Mouse (Mus musculus) MEL-GATA-1-ER (cell line): ENCODE results near the gene Exosc3.

ENCODE experiments used
- DNase-seq: peaks from one replicate; pipeline ENCODE4 v3.0.0-alpha.2; 2012; ENCODE audit warnings: low read depth; ENCODE audit errors: extremely low read depth

Exosc3 gene

DNA sequence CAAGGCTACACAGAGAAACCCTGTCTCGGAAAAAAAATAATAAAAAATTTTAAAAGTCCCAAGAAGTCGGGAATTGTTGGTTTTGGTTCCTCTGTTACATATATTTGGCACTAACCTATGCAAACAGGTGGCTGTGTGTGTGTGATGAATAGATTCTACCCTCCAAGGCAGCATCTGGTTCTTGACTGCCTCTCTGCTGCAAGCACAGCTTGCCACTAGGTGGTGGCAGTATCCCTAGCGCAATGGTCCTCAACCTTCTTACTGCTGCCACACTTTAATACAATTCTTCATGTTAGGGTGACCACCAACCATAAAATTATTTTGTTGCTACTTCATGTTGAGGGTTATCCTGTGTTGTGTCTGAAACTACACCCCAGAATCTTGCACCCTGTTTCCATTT, 56.2 kb downstream of the Exosc3 start:
- no peak for DNase-seq

GRCm38 (mm10) chr4:45279981-45280548, 62.5 kb downstream of the Exosc3 start:
- DNase-seq, result no peak

DNA sequence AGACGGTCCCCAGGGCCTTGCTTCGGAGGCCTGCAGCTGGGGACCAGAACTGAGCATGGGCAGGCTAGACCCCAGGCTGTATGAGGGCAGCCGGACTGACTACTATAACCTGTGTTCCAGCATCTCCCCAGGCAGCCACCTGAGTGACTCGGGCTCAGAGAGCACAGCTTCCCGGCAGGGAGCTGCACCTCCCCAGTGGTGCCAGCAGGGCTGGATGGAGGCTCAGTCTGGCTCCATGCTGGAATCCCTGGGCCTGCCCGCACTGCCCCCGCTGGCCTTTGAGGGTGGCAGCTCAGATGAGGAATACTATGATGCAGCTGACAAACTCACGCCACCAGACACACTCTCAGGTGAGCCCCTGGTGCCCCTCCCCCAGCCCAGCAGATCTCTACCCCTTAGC, 63.2 kb downstream of the Exosc3 start:
- no peak for DNase-seq

DNA sequence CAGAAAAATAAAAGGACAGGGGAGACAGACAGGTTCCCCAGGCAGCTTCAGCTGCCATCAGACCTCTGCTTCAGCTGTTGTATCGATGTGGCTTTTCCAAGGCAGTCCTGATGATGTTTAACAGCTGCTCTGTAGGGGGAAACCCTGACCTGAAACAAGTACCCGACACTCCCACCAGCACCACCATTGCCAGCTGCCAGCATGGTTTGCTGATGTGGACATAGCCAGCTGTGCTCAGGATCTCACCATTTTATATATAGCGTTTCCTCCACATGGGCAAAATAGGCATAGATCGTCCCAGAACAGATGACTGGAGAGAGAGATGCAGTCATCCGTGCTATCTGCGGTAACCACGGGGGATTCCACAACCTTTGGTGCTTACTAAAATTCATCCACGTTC, 66.8 kb downstream of the Exosc3 start:
- no peak for DNase-seq

DNA sequence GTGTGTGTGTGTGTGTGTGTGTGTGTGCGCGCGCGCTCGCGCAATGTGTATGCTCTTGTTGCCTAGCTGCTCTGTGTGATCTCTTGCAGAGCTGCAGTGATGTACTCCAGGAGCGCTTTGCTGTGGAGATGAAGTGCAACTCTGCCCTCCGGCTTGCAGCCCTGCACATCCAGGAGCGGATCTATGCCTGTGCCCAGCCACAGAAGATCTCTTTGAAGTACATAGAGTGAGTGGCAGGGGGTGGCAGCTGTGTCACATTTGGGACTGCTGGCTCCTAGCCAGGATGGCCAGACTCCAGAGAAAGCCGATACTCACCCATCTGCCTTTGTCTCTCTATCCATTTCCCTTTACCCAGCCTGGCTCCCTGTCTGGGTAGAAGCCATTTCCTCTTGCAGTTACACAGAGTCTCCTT, 71.5 kb downstream of the Exosc3 start:
- DNase-seq, result no peak

DNA sequence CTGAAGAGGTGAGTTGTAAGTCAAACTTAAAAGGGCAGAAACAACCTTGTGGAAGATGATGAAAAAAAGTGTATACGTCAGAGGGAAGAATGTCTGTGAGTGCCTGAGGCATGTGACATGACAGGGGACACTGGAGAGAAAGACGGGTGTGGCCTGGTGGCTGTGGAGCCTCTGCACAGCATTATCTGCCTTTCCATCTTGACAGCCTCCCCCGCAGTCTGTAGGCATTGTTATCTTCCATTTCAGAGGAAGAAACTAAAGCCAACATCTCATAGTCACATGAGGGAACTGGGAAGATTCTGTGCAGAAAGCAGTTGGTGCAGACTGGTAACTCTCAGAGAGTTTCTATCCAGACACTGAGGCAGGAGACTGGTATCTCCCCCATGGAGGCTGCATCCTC, 74.6 kb downstream of the Exosc3 start:
- peak; percentile 43 for DNase-seq
